Comparison of ENCODE assay signal across 8 mouse cellular contexts in the genomic region with DNA sequence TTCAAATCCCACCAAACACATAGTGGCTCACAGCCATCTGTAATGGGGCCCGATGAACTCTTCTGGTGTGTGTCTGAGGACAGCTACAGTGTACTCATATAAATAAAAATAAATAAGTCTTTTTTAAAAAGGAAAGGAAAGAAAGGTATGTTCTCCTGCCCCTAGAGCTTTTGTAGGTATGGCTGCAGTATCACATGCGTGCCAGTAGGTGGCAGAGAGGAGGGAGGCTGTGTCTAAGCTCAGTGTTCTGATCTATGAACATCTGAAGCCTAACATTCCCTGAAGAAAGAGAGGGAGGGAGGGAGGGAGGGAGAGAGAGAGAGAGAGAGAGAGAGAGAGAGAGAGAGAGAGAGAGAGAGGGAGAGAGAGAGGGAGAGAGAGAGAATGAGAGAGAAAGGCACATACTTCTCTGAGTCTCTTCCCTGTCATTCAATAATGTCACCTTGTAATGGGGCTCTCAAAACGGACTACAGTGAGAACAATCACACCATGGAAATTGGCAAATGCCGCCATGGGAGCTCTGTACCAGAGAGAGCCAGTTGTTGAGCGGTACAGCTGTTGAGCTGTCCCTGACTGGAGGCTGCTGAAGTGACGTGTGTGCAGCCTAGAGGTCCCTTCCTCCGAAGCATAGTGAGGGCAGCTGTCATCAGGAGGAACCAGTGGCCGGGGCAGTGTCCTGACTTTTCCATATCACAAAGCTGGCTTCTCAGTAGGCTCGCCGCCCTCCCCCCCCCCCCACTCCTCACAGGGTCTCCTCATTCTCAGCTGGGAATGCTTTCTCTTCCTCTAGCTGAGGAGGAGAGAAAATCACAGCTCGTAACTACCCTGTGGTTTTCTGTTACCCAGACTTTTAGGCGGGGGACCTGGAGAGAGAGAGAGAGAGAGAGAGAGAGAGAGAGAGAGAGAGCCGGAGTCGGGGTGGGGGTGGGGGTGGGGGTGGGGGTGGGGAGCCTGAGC. TPM values are rescaled to one million over a fixed set of nuclear protein-coding genes. Genes with fewer than 3 reads are reported as not detected.
DNase-seq lines count a peak whose midpoint lies in the region; ATAC-seq and TF ChIP-seq lines count a peak whose summit lies in the region.

No protein-coding gene starts in this region.

- peak; percentile 73 for TF ChIP-seq CTCF in kidney, postnatal 0 days (IDR thresholded peaks at IDR 0.05; ENCODE audit: low read depth)

- H3K27ac ChIP-seq in forebrain, embryonic 10.5 days: peak overlapping the region; percentile 62
- no peak overlapping the region for H3K27ac ChIP-seq in forebrain, embryonic 11.5 days (ENCODE audit: low read depth, low read length)
- H3K27ac ChIP-seq in forebrain, embryonic 13.5 days: no peak overlapping the region
- no peak overlapping the region; the same call in 1 of the 2 replicates for H3K27ac ChIP-seq in kidney, postnatal 0 days
- H3K27ac ChIP-seq in midbrain, embryonic 16.5 days (ENCODE audit: low read length): peak overlapping the region; percentile 54

- H3K27me3 ChIP-seq in forebrain, embryonic 10.5 days (ENCODE audit: poor library complexity, severe bottlenecking): no peaks in the 10 kb centered on the region
- no peaks in the 10 kb centered on the region for H3K27me3 ChIP-seq in forebrain, embryonic 11.5 days (ENCODE audit: control insufficient read depth, insufficient read depth, low read length)
- 0 out of 2 replicates have a peak, but pooled peaks cover 3% of the 10 kb centered on the region for H3K27me3 ChIP-seq in forebrain, embryonic 13.5 days
- no peaks in the 10 kb centered on the region for H3K27me3 ChIP-seq in kidney, postnatal 0 days (ENCODE audit: insufficient read depth, low read length)
- H3K27me3 ChIP-seq in midbrain, embryonic 16.5 days (ENCODE audit: control insufficient read depth, insufficient read depth, low read depth, low read length): no peaks in the 10 kb centered on the region; the same call in 1 of the 2 replicates

- no peak for DNase-seq in forebrain, embryonic 10.5 days (ENCODE audit: extremely low spot score, low spot score)
- DNase-seq in forebrain, embryonic 11.5 days (ENCODE audit: low spot score): no peak
- DNase-seq in kidney, postnatal 0 days (ENCODE audit: low spot score): peak; percentile 68
- DNase-seq in c-Kit-positive CD71-positive TER-119-positive erythroid progenitor cells, embryonic 14.5 days (ENCODE audit: low spot score): no peak
- DNase-seq in frontal cortex, postnatal 25 days (ENCODE audit: low spot score in 2 of 2): no peak

- ATAC-seq in forebrain, embryonic 11.5 days (replicated peaks; ENCODE audit: low FRiP score): no peak
- ATAC-seq in CD4-positive, CD25-positive, alpha-beta regulatory T cell, adult 4 months: peak; percentile 60
- ATAC-seq in forebrain, embryonic 13.5 days: 0 out of 2 replicates have a peak, but pooled peaks have one; percentile 36
- peak; percentile 64; the same call in 1 of the 2 replicates for ATAC-seq in kidney, postnatal 0 days (replicated peaks; ENCODE audit: low FRiP score, low read depth)
- 0 out of 2 replicates have a peak, but pooled peaks have one; percentile 39 for ATAC-seq in midbrain, embryonic 16.5 days

- H3K9ac ChIP-seq in forebrain, embryonic 11.5 days (ENCODE audit: low read length): no peak overlapping the region
- H3K9ac ChIP-seq in forebrain, embryonic 13.5 days: no peak overlapping the region
- no peak overlapping the region for H3K9ac ChIP-seq in kidney, postnatal 0 days (ENCODE audit: low read depth, low read length)
- H3K9ac ChIP-seq in midbrain, embryonic 16.5 days (ENCODE audit: low read depth, low read length): no peak overlapping the region

- no peak overlapping the region for H3K4me2 ChIP-seq in forebrain, embryonic 11.5 days (ENCODE audit: low read depth, low read length, severe bottlenecking)
- no peak overlapping the region for H3K4me2 ChIP-seq in forebrain, embryonic 13.5 days
- H3K4me2 ChIP-seq in kidney, postnatal 0 days (ENCODE audit: low read length): no peak overlapping the region
- no peak overlapping the region for H3K4me2 ChIP-seq in midbrain, embryonic 16.5 days (ENCODE audit: low read length)

- WGBS in forebrain, embryonic 10.5 days: 47% methylated on average over 14 of the region's 14 CpGs
- 48% methylated on average over 14 of the region's 14 CpGs for whole genome bisulfite sequencing in forebrain, embryonic 11.5 days
- 42% methylated on average over 12 of the region's 14 CpGs for WGBS in forebrain, embryonic 13.5 days
- WGBS in kidney, postnatal 0 days: 35% methylated on average over 13 of the region's 14 CpGs
- WGBS in midbrain, embryonic 16.5 days: 31% methylated on average over 12 of the region's 14 CpGs

- no peaks in the 10 kb centered on the region for H3K36me3 ChIP-seq in forebrain, embryonic 10.5 days (replicated peaks)
- H3K36me3 ChIP-seq in forebrain, embryonic 11.5 days (ENCODE audit: control insufficient read depth, insufficient read depth, low read length): no peaks in the 10 kb centered on the region
- H3K36me3 ChIP-seq in forebrain, embryonic 13.5 days (ENCODE audit: poor library complexity, severe bottlenecking): no peaks in the 10 kb centered on the region
- H3K36me3 ChIP-seq in kidney, postnatal 0 days (ENCODE audit: insufficient read depth, low read length): no peaks in the 10 kb centered on the region
- no peaks in the 10 kb centered on the region for H3K36me3 ChIP-seq in midbrain, embryonic 16.5 days (ENCODE audit: control insufficient read depth, insufficient read depth, low read length)

- H3K9me3 ChIP-seq in forebrain, embryonic 10.5 days: no peaks in the 10 kb centered on the region
- H3K9me3 ChIP-seq in forebrain, embryonic 11.5 days (ENCODE audit: control insufficient read depth, low read length): no peaks in the 10 kb centered on the region
- H3K9me3 ChIP-seq in forebrain, embryonic 13.5 days (replicated peaks): no peaks in the 10 kb centered on the region
- H3K9me3 ChIP-seq in kidney, postnatal 0 days (replicated peaks; ENCODE audit: low read length): no peaks in the 10 kb centered on the region
- no peaks in the 10 kb centered on the region for H3K9me3 ChIP-seq in midbrain, embryonic 16.5 days (replicated peaks; ENCODE audit: control insufficient read depth, low read length, poor library complexity, severe bottlenecking)

- H3K4me1 ChIP-seq in forebrain, embryonic 10.5 days: peaks cover 22% of the 10 kb centered on the region
- peaks cover 6% of the 10 kb centered on the region; the same call in 1 of the 2 replicates for H3K4me1 ChIP-seq in forebrain, embryonic 11.5 days (replicated peaks; ENCODE audit: control insufficient read depth, insufficient read depth, low read length)
- peaks cover 5% of the 10 kb centered on the region for H3K4me1 ChIP-seq in forebrain, embryonic 13.5 days
- H3K4me1 ChIP-seq in kidney, postnatal 0 days (replicated peaks; ENCODE audit: insufficient read depth, low read length): no peaks in the 10 kb centered on the region
- H3K4me1 ChIP-seq in midbrain, embryonic 16.5 days (ENCODE audit: control insufficient read depth, insufficient read depth, low read length): peaks cover 4% of the 10 kb centered on the region

- no peak overlapping the region for H3K4me3 ChIP-seq in forebrain, embryonic 10.5 days
- H3K4me3 ChIP-seq in forebrain, embryonic 11.5 days (ENCODE audit: low read depth, low read length): no peak overlapping the region
- no peak overlapping the region for H3K4me3 ChIP-seq in forebrain, embryonic 13.5 days
- no peak overlapping the region for H3K4me3 ChIP-seq in kidney, postnatal 0 days (replicated peaks; ENCODE audit: low read depth, low read length)
- H3K4me3 ChIP-seq in midbrain, embryonic 16.5 days (ENCODE audit: low read depth, low read length): no peak overlapping the region

RNA-seq across cellular contexts. Expression of a gene that starts 11.0 kb away (rescaled TPM):
- 0.97 and 1.2 TPM in 2 replicates for polyA plus RNA-seq in forebrain, embryonic 10.5 days (2016; fragmentation: Nextera tagmentation; extraction: Ambion mirVana)
- 0.11 and 0.13 TPM in 2 replicates for polyA plus RNA-seq in forebrain, embryonic 11.5 days (2014; fragmentation: Nextera tagmentation; extraction: Ambion mirVana)
- polyA plus RNA-seq in CD4-positive, CD25-positive, alpha-beta regulatory T cell, adult 4 months (2017; shearing (Covaris generic)): under 1 TPM in 1 of 2 experiments, not detected in 1; 0.22 TPM
- 0.52 and 0.53 TPM in 2 replicates for polyA plus RNA-seq in forebrain, embryonic 13.5 days (2015; fragmentation: Nextera tagmentation; extraction: Ambion mirVana)
- 1.6 and 2.0 TPM in 2 replicates for polyA plus RNA-seq in kidney, postnatal 0 days (2015; fragmentation: Nextera tagmentation; extraction: Ambion mirVana)
- polyA plus RNA-seq in midbrain, embryonic 16.5 days (2015; fragmentation: Nextera tagmentation; extraction: Ambion mirVana): 0.91 and 0.93 TPM in 2 replicates

RNA-seq across cellular contexts. Expression of a gene that starts 31.6 kb away (rescaled TPM):
- 554 and 558 TPM in 2 replicates for polyA plus RNA-seq in forebrain, embryonic 10.5 days (2016; fragmentation: Nextera tagmentation; extraction: Ambion mirVana)
- polyA plus RNA-seq in forebrain, embryonic 11.5 days (2014; fragmentation: Nextera tagmentation; extraction: Ambion mirVana): 685 and 702 TPM in 2 replicates
- 100 to 1,000 TPM; 106 to 135 TPM for polyA plus RNA-seq in CD4-positive, CD25-positive, alpha-beta regulatory T cell, adult 4 months (2017; shearing (Covaris generic))
- polyA plus RNA-seq in forebrain, embryonic 13.5 days (2015; fragmentation: Nextera tagmentation; extraction: Ambion mirVana): 545 and 548 TPM in 2 replicates
- polyA plus RNA-seq in kidney, postnatal 0 days (2015; fragmentation: Nextera tagmentation; extraction: Ambion mirVana): 263 and 267 TPM in 2 replicates
- 243 and 285 TPM in 2 replicates for polyA plus RNA-seq in midbrain, embryonic 16.5 days (2015; fragmentation: Nextera tagmentation; extraction: Ambion mirVana)

Comparison
In these comparisons a context has a peak if more than half of its experiments do, and no peak if none do; other contexts are left out.
1. H3K27ac ChIP-seq: peak in forebrain, embryonic 10.5 days (single experiment) and midbrain, embryonic 16.5 days (single experiment); none in forebrain, embryonic 11.5 days (single experiment), forebrain, embryonic 13.5 days (single experiment) and kidney, postnatal 0 days (single experiment).